Mouse (Mus musculus) T-helper 17 cell (primary cell): ENCODE data around the gene Map3k14.

Experiments used
- in situ Hi-C, 2 experiments: fragments of 300-600 bp; cut with MboI, MseI; formaldehyde crosslinking; loops; 1 replicate in 1 of 2; 2 replicates in 1 of 2; pipeline ENCODE4 v1.15.1; 2025; ENCODE audit warnings: high pct_unique_total_duplicates in 2 of 2

Map3k14 gene

GRCm38 (mm10) chr11:103247504-103248177 is 19.6 kb downstream of the Map3k14 start:
- in situ Hi-C loops, result no loop called here

DNA sequence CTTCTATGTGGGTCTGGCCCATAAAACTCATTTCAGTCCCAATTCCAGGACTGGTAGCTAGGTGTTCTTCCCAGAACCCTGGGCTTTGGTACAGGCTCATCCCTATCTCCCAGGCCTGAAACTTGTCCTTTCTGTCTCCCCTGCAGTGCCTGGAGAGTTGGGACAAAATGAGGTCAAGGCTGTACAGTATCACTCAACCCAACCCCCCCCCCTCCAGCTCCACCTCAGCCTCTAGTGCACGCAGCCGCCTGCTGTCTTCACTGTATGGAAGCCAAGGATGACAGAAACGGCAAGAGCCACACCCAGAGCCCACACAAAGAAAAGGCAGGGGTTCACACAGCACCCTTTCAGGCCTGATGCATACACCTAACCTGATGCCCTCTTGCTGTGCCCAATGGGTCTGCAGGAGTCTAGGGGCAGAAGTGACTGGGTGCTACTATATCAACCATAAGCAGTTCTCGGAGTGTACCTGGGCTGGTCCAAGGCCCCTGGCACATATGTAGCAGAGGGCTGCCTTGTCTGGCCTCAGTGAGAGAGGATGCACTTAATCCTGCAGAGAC is 20.5 kb downstream of the Map3k14 start:
- in situ Hi-C loops, result no loop called here

GRCm38 (mm10) chr11:103246081-103246730 is 21.1 kb downstream of the Map3k14 start:
- in situ Hi-C loops, result no loop called here

- in situ Hi-C loops, result no loop called here
These were observed 22.4 kb downstream of the Map3k14 start for GRCm38 (mm10) chr11:103244856-103245255.

DNA sequence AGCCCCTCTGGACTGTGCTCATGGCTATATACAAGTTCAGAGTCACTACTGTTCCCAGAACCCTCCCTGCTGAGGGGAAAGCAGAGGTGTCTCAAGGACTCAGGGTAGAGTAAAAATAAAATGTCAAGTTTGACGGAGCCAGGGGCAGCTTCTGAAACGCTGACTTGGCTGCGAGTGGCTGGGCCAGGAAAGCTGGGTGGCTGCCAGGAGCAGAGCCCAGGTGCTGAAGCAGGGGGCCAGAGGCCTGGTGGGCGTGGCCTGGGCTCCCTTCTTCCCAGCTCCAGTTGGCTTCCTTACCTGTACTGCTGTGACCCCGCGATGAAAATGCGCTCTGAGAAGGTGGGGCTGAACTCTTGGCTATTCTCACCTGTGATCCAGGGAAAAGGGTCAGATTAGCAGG is 26.5 kb downstream of the Map3k14 start:
- in situ Hi-C loops, result no loop called here

DNA sequence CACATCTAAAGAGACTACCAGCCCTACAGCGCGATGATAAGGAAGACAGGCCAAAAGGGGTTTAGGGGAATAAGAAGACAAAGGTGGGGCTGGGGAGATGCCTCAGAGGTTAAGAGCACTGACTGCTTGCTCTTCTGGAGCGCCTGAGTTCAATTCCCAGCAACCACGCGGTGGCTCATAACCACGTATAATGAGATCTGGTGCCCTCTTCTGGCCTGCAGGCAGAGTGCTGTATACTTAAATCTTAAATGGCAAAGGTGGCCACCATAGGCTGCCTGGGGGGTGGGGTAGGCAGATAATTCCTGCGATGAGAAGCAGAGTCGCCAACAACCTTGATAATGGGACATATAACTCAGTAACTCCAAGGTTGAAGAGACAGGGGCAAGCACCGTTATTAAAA is 29.5 kb downstream of the Map3k14 start:
- in situ Hi-C loops, result loop anchor here in 1 of 2 experiments (5.0 kb wide), 1 partner anchor 35 kb away; no protein-coding TSS in a partner anchor

- in situ Hi-C loops, result loop anchor here in 1 of 2 experiments (5.0 kb wide), 1 partner anchor 35 kb away; no protein-coding TSS in a partner anchor
These were observed 30.4 kb downstream of the Map3k14 start for GRCm38 (mm10) chr11:103236903-103237302.

GRCm38 (mm10) chr11:103236431-103236830 is 30.8 kb downstream of the Map3k14 start:
- in situ Hi-C loops, result loop anchor here in 1 of 2 experiments (5.0 kb wide), 1 partner anchor 36 kb away; no protein-coding TSS in a partner anchor

DNA sequence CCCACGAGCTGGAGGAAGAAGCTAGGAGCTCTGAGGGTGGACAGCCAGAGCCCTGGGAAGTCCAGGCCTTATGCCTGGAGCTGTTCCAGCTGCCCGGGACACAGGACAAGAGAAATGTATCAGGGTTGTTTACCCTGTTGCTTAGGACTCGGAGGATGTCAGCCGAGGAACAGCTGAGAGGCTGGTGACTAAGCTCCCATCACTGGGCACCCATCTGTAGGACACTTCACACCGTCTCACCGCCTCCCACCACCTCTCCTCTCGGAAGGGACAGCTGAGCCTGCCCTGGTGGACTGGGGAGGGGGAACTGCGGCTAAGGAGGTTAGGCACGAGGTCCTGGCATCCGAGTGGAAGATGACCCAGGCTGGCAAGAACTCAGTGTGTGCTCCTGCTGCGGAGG is 31.6 kb downstream of the Map3k14 start:
- in situ Hi-C loops, result loop anchor here in 1 of 2 experiments (5.0 kb wide), 1 partner anchor 37 kb away; no protein-coding TSS in a partner anchor

DNA sequence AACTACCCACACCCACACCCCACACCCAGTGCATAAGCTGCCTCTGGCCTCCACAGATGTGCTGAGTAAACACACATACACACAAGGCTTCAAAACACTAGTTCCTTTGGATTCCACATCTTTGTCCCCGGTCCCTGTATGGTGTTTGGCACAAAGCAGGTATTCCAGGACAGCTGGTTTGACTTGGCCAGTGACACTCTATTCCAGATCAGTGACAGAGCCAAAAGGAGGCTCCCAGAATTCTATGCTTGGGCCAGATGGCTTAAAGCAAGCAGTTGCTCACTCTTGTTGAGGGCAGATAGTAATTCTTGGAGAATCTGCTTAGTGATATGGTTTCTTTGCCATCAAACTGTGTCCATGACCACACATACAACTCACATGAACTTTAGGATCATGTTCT is 32.8 kb downstream of the Map3k14 start:
- in situ Hi-C loops, result loop anchor here (5.0 kb wide), 2 partner anchors 52 to 83 kb away; no protein-coding TSS in a partner anchor

GRCm38 (mm10) chr11:103232966-103233365 is 34.3 kb downstream of the Map3k14 start:
- in situ Hi-C loops, result loop anchor here (5.0 kb wide), 2 partner anchors 51 to 84 kb away; no protein-coding TSS in a partner anchor

- in situ Hi-C loops, result loop anchor here (5.0 kb wide), 2 partner anchors 49 to 86 kb away; no protein-coding TSS in a partner anchor
These were observed 35.9 kb downstream of the Map3k14 start for GRCm38 (mm10) chr11:103231367-103231766.

- in situ Hi-C loops, result loop anchor here (5.0 kb wide), 2 partner anchors 48 to 87 kb away; no protein-coding TSS in a partner anchor
These were observed 36.6 kb downstream of the Map3k14 start for GRCm38 (mm10) chr11:103230626-103231025.

DNA sequence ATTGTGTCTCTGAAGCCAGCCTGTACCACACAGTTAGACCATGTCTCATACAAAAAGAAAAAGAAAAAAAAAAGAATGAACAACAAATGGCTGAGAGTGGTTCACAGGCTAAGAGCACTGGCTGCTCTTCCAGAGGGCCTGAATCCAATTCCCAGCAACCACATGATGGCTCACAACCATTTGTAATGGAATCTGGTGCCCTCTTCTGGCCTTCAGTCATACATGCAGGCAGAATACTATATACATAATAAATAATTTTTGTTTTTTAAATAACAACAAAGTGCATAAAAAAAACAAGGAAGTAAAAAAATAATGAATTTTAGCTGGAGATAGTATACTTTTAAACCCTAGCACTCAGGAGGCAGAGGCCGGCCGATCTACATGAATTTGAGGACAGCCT is 37.7 kb downstream of the Map3k14 start:
- in situ Hi-C loops, result loop anchor here (5.0 kb wide), 2 partner anchors 47 to 88 kb away; no protein-coding TSS in a partner anchor

DNA sequence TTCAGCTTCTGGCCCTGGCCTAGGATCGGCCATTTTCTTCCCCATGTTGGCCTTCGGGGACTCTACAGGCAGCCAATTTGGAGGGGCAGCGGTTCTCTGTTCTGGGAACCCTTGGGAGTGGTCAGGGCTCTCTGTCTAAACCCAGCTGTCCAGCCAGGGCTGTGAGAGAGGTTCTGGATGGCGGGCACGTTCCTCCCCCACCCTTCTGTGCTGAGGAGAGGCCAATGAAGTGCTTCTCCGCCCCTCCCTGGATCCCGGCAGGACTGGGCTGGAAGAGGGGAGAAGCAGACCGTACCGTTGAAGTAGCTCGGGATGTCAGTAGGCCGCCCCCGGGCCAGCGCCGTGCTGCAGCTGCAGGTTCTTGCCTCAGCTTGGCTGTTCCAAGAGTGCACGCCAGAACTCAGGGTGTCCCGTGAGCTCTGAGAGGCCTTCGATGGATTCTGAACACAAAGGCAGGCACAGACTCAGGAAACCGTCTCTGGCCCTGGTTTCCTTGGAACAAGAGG is 43.3 kb downstream of the Map3k14 start:
- in situ Hi-C loops, result loop anchor here in 1 of 2 experiments (5.0 kb wide), 1 partner anchor 103 kb away; no protein-coding TSS in a partner anchor

DNA sequence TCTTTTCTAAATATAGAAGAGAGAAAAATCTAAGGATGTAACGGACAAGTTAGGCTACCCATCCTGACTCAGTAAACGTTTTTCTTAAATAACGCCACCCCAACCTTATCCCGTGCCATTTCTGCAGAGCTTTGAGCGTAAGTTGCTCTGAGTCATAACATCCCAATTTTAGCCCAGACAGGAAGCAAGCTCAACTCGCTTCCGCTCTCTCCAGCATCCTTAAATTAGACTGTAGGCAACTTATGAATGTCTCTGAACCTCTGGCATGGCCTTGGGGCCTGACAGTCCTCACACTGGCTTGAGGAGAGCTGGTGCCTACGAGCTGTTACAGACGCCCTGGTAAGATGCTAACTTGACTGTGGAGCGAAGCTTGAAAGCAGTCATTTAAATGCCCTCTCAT is 43.8 kb downstream of the Map3k14 start:
- in situ Hi-C loops, result loop anchor here in 1 of 2 experiments (5.0 kb wide), 1 partner anchor 104 kb away; no protein-coding TSS in a partner anchor

DNA sequence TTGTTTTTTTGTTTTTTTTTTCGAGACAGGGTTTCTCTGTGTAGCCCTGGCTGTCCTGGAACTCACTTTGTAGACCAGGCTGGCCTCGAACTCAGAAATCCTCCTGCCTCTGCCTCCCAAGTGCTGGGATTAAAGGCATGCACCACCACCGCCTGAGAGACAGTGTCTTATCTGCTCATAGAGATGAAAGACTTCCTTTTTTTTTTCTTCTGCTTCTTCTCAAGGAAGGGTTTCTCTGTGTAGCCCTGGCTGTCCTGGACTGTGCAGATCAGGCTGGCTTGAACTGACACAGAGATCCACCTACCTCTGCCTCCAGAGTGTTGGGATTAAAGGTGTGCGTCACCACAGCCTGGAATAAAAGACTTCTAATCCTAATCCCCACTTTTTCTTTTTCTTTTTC is 44.6 kb downstream of the Map3k14 start:
- in situ Hi-C loops, result loop anchor here in 1 of 2 experiments (5.0 kb wide), 1 partner anchor 105 kb away; no protein-coding TSS in a partner anchor

DNA sequence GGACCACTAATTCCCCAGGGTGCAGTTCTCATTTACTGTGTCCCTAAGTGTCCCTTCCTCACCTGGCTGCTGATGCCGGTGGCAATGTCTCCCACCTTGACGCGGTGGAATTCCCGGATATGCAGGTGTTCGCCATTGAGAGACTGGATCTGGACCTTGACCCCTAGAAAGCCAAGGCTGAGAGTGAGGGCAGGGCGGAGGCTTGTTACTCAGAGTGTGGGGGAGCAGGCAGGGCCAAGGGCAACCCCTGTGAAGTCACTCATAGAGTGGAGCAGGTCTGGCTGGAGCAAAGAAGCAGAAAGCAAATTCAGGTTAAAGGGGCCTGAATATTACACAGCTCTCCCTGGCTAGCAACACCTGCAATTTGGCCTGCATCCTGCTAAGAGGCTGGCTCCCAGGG is 45.8 kb downstream of the Map3k14 start:
- in situ Hi-C loops, result loop anchor here in 1 of 2 experiments (5.0 kb wide), 1 partner anchor 106 kb away; no protein-coding TSS in a partner anchor

GRCm38 (mm10) chr11:103219995-103220394 is 47.3 kb downstream of the Map3k14 start:
- in situ Hi-C loops, result loop anchor here in 1 of 2 experiments (5.0 kb wide), 1 partner anchor 107 kb away; no protein-coding TSS in a partner anchor

- in situ Hi-C loops, result no loop called here
These were observed 48.0 kb downstream of the Map3k14 start for GRCm38 (mm10) chr11:103219259-103219658.

- in situ Hi-C loops, result no loop called here
These were observed 48.8 kb downstream of the Map3k14 start for GRCm38 (mm10) chr11:103218517-103218901.
